Mouse (Mus musculus) myocyte (in vitro differentiated cells): ENCODE results near the gene Kazn. TPM values are rescaled to one million over a fixed set of nuclear protein-coding genes. Genes with fewer than 3 reads are reported as not detected.

Experiments used
- H3K27me3 ChIP-seq: one replicate; pipeline ENCODE4 v1.6.1; 2011; ENCODE audit not compliant: control insufficient read depth, insufficient read depth, insufficient read length
- H3K36me3 ChIP-seq: one replicate; pipeline ENCODE4 v1.6.1; 2011; ENCODE audit not compliant: control insufficient read depth, insufficient read depth
- H3K4me2 ChIP-seq: one replicate; pipeline ENCODE4 v1.6.1; 2011; ENCODE audit warnings: low read depth, control low read depth
- H3K4me3 ChIP-seq: one replicate; pipeline ENCODE4 v1.5.1; 2011; ENCODE audit warnings: mild to moderate bottlenecking, control low read depth, moderate library complexity
- H3K79me2 ChIP-seq: one replicate; pipeline ENCODE4 v1.6.1; 2011; ENCODE audit not compliant: control insufficient read depth, insufficient read depth
- H3ac ChIP-seq: one replicate; pipeline ENCODE4 v1.6.1; 2011; ENCODE audit not compliant: control insufficient read depth, insufficient read length
- CEBPB ChIP-seq: IDR thresholded peaks from 2 replicates; pipeline ENCODE4 v1.6.1; 2011; ENCODE audit warnings: mild to moderate bottlenecking, moderate library complexity; ENCODE audit not compliant: poor library complexity, insufficient read depth, severe bottlenecking
- E2F4 ChIP-seq: IDR thresholded peaks from one replicate; pipeline ENCODE4 v1.6.1; 2011; ENCODE audit warnings: mild to moderate bottlenecking, control low read depth, moderate library complexity; ENCODE audit not compliant: insufficient read depth
- MAX ChIP-seq: IDR thresholded peaks from one replicate; pipeline ENCODE4 v1.6.1; 2011; ENCODE audit warnings: low read depth, mild to moderate bottlenecking, control low read depth
- MYOD1 ChIP-seq, 3 experiments: IDR thresholded peaks; one replicate each; pipeline ENCODE4 v1.6.1; 2011; ENCODE audit warnings: control low read depth in 2 of 3, low read depth in 2 of 3, mild to moderate bottlenecking in 2 of 3, moderate library complexity in 1 of 3; ENCODE audit not compliant: insufficient read length in 2 of 3, control insufficient read depth in 1 of 3
- MYOG ChIP-seq, 3 experiments: IDR thresholded peaks; one replicate each; pipeline ENCODE4 v1.6.1; 2011; ENCODE audit warnings: control low read depth in 2 of 3, low read depth in 2 of 3, mild to moderate bottlenecking in 2 of 3; ENCODE audit not compliant: insufficient read length in 2 of 3, control insufficient read depth in 1 of 3, insufficient read depth in 1 of 3
- POLR2A ChIP-seq: IDR thresholded peaks from one replicate; pipeline ENCODE4 v1.6.1; 2011; ENCODE audit warnings: low read depth, mild to moderate bottlenecking, control low read depth, moderate library complexity; ENCODE audit not compliant: insufficient read length
- POLR2AphosphoS2 ChIP-seq: IDR thresholded peaks from one replicate; pipeline ENCODE4 v1.6.1; 2011; ENCODE audit warnings: low read depth, control low read depth; ENCODE audit not compliant: insufficient read length
- REST ChIP-seq: IDR thresholded peaks from one replicate; pipeline ENCODE4 v1.6.1; 2011; ENCODE audit warnings: mild to moderate bottlenecking, control low read depth, moderate library complexity; ENCODE audit not compliant: insufficient read depth, insufficient read length
- SRF ChIP-seq: IDR thresholded peaks from one replicate; pipeline ENCODE4 v1.6.1; 2011; ENCODE audit warnings: low read depth; ENCODE audit not compliant: control insufficient read depth, insufficient read length
- TCF12 ChIP-seq: IDR thresholded peaks from one replicate; pipeline ENCODE4 v1.6.1; 2011; ENCODE audit warnings: mild to moderate bottlenecking, control low read depth; ENCODE audit not compliant: poor library complexity, insufficient read depth, severe bottlenecking
- TCF3 ChIP-seq: IDR thresholded peaks from one replicate; pipeline ENCODE4 v1.6.1; 2011; ENCODE audit warnings: low read depth, control low read depth; ENCODE audit not compliant: insufficient read length
- USF1 ChIP-seq: IDR thresholded peaks from one replicate; pipeline ENCODE4 v1.6.1; 2011; ENCODE audit warnings: low read depth, mild to moderate bottlenecking, control low read depth, moderate library complexity
- polyA plus RNA-seq: library from polyadenylated mRNA; unstranded; fragments of >200 nt; fragmentation: generic; extraction: Trizol; gene quantifications from one replicate; pipeline ENCODE4 v1.2.1, GENCODE M21; 2012; ENCODE audit warnings: missing spikeins

The Kazn gene
- polyA plus RNA-seq, 1 experiment, result not detected

GRCm38 (mm10) chr4:142150086-142150485, 89.1 kb downstream of the Kazn start:
- Histone ChIP-seq H3K27me3 (no peaks in the 10 kb centered on the region), H3K4me2 (no peak overlapping the region), H3ac (no peak overlapping the region), H3K36me3 (no peaks in the 10 kb centered on the region), H3K4me3 (no peak overlapping the region), H3K79me2 (no peaks in the 10 kb centered on the region)
- no peak for TF ChIP-seq CEBPB
- TF ChIP-seq MYOG (IDR thresholded peaks at IDR 0.05; ENCODE audit: control insufficient read depth in 1 of 3, insufficient read depth in 1 of 3, insufficient read length in 2 of 3, low read depth in 2 of 3), result no peak
- TF ChIP-seq USF1, result no peak
- no peak for TF ChIP-seq MYOD1 (IDR thresholded peaks at IDR 0.05; ENCODE audit: control insufficient read depth in 1 of 3, insufficient read length in 2 of 3, low read depth in 2 of 3)
- TF ChIP-seq E2F4, result no peak
- no peak for TF ChIP-seq POLR2A
- TF ChIP-seq TCF3, result no peak
- no peak for TF ChIP-seq POLR2AphosphoS2
- no peak for TF ChIP-seq REST
- TF ChIP-seq SRF, result no peak

- no peak for TF ChIP-seq MYOG (IDR thresholded peaks at IDR 0.05; ENCODE audit: control insufficient read depth in 1 of 3, insufficient read depth in 1 of 3, insufficient read length in 2 of 3, low read depth in 2 of 3)
- TF ChIP-seq TCF12, result no peak
- no peak for TF ChIP-seq POLR2A
- TF ChIP-seq POLR2AphosphoS2, result no peak
- no peak for TF ChIP-seq MYOD1 (IDR thresholded peaks at IDR 0.05; ENCODE audit: control insufficient read depth in 1 of 3, insufficient read length in 2 of 3, low read depth in 2 of 3)
- no peak for TF ChIP-seq TCF3
- no peak for TF ChIP-seq CEBPB
- no peak for TF ChIP-seq E2F4
- TF ChIP-seq MAX, result no peak
- no peaks in the 10 kb centered on the region for H3K27me3 ChIP-seq
- H3K79me2 ChIP-seq, result no peaks in the 10 kb centered on the region
- no peak overlapping the region for H3K4me2 ChIP-seq
- H3K4me3 ChIP-seq, result no peak overlapping the region
- H3ac ChIP-seq, result no peak overlapping the region
- H3K36me3 ChIP-seq, result no peaks in the 10 kb centered on the region
These were observed 90.0 kb downstream of the Kazn start for GRCm38 (mm10) chr4:142149202-142149601.

- H3K4me2 ChIP-seq, result no peak overlapping the region
- H3K27me3 ChIP-seq, result no peaks in the 10 kb centered on the region
- no peak overlapping the region for H3ac ChIP-seq
- no peaks in the 10 kb centered on the region for H3K79me2 ChIP-seq
- TF ChIP-seq POLR2A (no peak), CEBPB (no peak), MAX (no peak), TCF12 (no peak), TCF3 (no peak), MYOD1 (IDR thresholded peaks at IDR 0.05; ENCODE audit: control insufficient read depth in 1 of 3, insufficient read length in 2 of 3, low read depth in 2 of 3) (no peak), POLR2AphosphoS2 (no peak), MYOG (IDR thresholded peaks at IDR 0.05; ENCODE audit: control insufficient read depth in 1 of 3, insufficient read depth in 1 of 3, insufficient read length in 2 of 3, low read depth in 2 of 3) (no peak), USF1 (no peak), SRF (no peak)
- H3K4me3 ChIP-seq, result no peak overlapping the region
- no peaks in the 10 kb centered on the region for H3K36me3 ChIP-seq
These were observed 91.5 kb downstream of the Kazn start for GRCm38 (mm10) chr4:142147671-142148070.

- no peak overlapping the region for H3K4me3 ChIP-seq
- H3K79me2 ChIP-seq, result no peaks in the 10 kb centered on the region
- H3K27me3 ChIP-seq, result no peaks in the 10 kb centered on the region
- TF ChIP-seq REST (no peak), POLR2AphosphoS2 (no peak), TCF3 (no peak), POLR2A (no peak), MYOG (IDR thresholded peaks at IDR 0.05; ENCODE audit: control insufficient read depth in 1 of 3, insufficient read depth in 1 of 3, insufficient read length in 2 of 3, low read depth in 2 of 3) (no peak), TCF12 (no peak), MAX (no peak), MYOD1 (IDR thresholded peaks at IDR 0.05; ENCODE audit: control insufficient read depth in 1 of 3, insufficient read length in 2 of 3, low read depth in 2 of 3) (no peak), SRF (no peak)
- H3K4me2 ChIP-seq, result no peak overlapping the region
- H3ac ChIP-seq, result no peak overlapping the region
- H3K36me3 ChIP-seq, result no peaks in the 10 kb centered on the region
These were observed 95.1 kb downstream of the Kazn start for GRCm38 (mm10) chr4:142144096-142144495.

GRCm38 (mm10) chr4:142143290-142143689, 95.9 kb downstream of the Kazn start:
- H3K27me3 ChIP-seq, result no peaks in the 10 kb centered on the region
- no peaks in the 10 kb centered on the region for H3K36me3 ChIP-seq
- no peak for TF ChIP-seq REST
- TF ChIP-seq POLR2AphosphoS2, result no peak
- no peak overlapping the region for H3K4me2 ChIP-seq
- no peak overlapping the region for H3ac ChIP-seq
- H3K79me2 ChIP-seq, result no peaks in the 10 kb centered on the region
- H3K4me3 ChIP-seq, result no peak overlapping the region
